Mouse (Mus musculus) E14TG2a.4 (cell line): ENCODE data around the gene Srcin1.

Experiments
- CTCF ChIP-seq: conservative IDR thresholded peaks from 2 replicates; pipeline ENCODE4 v1.5.1; 2014; ENCODE audit warnings: low read length
- NANOG ChIP-seq: IDR thresholded peaks from 2 replicates; pipeline ENCODE4 v1.6.1; 2014; ENCODE audit warnings: borderline replicate concordance, low read length, mixed read lengths
- POU5F1 ChIP-seq: IDR thresholded peaks from 2 replicates; pipeline ENCODE4 v1.6.1; 2014; ENCODE audit warnings: low read length, borderline replicate concordance

GRCm38 (mm10) chr11:97509058-97509457 lies 66.9 kb downstream of the Srcin1 start:
- TF ChIP-seq CTCF = no peak
- no peak for TF ChIP-seq NANOG
- no peak for TF ChIP-seq POU5F1
